Mouse (Mus musculus) inflammation-experienced regulatory T-cells, adult 16 weeks (primary cell): Measurements from ENCODE around the gene H2al1d. TPM values are rescaled to one million over a fixed set of nuclear protein-coding genes. Genes with fewer than 3 reads are reported as not detected.

Experiments used
- polyA plus RNA-seq: library from polyadenylated mRNA; unstranded; fragments of 100-300 nt; shearing (Covaris generic); gene quantifications from one replicate; pipeline ENCODE4 v1.2.1, GENCODE M21; 2017

The H2al1d gene
- polyA plus RNA-seq: not detected

DNA sequence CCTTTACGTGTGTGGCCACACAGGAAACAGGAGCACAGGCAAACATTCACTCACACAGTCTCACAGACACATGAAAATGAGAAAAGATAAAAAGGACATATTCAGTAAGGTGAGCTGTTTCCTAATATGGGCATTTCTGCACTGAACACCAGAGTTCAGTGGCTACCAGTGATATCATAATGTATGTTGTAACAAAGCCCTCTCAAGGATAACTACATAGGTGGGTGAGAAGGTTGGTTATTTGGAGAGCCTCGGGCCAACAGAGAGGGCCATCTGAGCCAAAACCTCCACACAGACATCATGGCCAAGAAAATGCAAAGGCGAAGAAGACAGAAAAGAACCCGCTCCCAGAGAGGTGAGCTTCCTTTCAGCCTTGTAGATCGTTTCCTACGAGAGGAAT, at the start of gene H2al1d:
Gene H2al1d (plus strand): TSS at position 301 of the 400 bp plus-strand sequence.

DNA sequence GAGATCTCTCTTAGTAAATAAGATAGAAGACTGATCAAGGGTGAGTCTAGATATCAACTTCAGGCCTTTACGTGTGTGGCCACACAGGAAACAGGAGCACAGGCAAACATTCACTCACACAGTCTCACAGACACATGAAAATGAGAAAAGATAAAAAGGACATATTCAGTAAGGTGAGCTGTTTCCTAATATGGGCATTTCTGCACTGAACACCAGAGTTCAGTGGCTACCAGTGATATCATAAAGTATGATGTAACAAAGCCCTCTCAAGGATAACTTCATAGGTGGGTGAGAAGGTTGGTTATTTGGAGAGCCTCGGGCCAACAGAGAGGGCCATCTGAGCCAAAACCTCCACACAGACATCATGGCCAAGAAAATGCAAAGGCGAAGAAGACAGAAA, 9.7 kb upstream of the H2al1d start, which contains the start of gene H2al1a:
Gene H2al1a (plus strand): TSS at position 301 of the 400 bp plus-strand sequence.

DNA sequence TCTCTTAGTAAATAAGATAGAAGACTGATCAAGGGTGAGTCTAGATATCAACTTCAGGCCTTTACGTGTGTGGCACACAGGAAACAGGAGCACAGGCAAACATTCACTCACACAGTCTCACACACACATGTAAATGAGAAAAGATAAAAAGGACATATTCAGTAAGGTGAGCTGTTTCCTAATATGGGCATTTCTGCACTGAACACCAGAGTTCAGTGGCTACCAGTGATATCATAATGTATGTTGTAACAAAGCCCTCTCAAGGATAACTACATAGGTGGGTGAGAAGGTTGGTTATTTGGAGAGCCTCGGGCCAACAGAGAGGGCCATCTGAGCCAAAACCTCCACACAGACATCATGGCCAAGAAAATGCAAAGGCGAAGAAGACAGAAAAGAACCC, 6.5 kb upstream of the H2al1d start, which contains the start of gene H2al1b:
Gene H2al1b (plus strand): TSS at position 301 of the 400 bp plus-strand sequence.

DNA sequence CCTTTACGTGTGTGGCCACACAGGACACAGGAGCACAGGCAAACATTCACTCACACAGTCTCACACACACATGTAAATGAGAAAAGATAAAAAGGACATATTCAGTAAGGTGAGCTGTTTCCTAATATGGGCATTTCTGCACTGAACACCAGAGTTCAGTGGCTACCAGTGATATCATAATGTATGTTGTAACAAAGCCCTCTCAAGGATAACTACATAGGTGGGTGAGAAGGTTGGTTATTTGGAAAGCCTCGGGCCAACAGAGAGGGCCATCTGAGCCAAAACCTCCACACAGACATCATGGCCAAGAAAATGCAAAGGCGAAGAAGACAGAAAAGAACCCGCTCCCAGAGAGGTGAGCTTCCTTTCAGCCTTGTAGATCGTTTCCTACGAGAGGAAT, 3.3 kb upstream of the H2al1d start, which contains the start of gene H2al1c:
Gene H2al1c (plus strand): TSS at position 301 of the 400 bp plus-strand sequence.

DNA sequence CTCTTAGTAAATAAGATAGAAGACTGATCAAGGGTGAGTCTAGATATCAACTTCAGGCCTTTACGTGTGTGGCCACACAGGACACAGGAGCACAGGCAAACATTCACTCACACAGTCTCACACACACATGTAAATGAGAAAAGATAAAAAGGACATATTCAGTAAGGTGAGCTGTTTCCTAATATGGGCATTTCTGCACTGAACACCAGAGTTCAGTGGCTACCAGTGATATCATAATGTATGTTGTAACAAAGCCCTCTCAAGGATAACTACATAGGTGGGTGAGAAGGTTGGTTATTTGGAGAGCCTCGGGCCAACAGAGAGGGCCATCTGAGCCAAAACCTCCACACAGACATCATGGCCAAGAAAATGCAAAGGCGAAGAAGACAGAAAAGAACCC, 3.0 kb downstream of the H2al1d start, which contains the start of gene H2al1e:
Gene H2al1e (plus strand): TSS at position 301 of the 400 bp plus-strand sequence.

DNA sequence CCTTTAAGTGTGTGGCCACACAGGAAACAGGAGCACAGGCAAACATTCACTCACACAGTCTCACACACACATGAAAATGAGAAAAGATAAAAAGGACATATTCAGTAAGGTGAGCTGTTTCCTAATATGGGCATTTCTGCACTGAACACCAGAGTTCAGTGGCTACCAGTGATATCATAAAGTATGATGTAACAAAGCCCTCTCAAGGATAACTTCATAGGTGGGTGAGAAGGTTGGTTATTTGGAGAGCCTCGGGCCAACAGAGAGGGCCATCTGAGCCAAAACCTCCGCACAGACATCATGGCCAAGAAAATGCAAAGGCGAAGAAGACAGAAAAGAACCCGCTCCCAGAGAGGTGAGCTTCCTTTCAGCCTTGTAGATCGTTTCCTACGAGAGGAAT, 6.2 kb downstream of the H2al1d start, which contains the start of gene H2al1f:
Gene H2al1f (plus strand): TSS at position 301 of the 400 bp plus-strand sequence.

DNA sequence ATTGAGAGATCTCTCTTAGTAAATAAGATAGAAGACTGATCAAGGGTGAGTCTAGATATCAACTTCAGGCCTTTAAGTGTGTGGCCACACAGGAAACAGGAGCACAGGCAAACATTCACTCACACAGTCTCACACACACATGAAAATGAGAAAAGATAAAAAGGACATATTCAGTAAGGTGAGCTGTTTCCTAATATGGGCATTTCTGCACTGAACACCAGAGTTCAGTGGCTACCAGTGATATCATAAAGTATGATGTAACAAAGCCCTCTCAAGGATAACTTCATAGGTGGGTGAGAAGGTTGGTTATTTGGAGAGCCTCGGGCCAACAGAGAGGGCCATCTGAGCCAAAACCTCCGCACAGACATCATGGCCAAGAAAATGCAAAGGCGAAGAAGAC, 9.3 kb downstream of the H2al1d start, which contains the start of gene H2al1g:
Gene H2al1g (plus strand): TSS at position 301 of the 400 bp plus-strand sequence.

DNA sequence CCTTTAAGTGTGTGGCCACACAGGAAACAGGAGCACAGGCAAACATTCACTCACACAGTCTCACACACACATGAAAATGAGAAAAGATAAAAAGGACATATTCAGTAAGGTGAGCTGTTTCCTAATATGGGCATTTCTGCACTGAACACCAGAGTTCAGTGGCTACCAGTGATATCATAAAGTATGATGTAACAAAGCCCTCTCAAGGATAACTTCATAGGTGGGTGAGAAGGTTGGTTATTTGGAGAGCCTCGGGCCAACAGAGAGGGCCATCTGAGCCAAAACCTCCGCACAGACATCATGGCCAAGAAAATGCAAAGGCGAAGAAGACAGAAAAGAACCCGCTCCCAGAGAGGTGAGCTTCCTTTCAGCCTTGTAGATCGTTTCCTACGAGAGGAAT, 12.6 kb downstream of the H2al1d start, which contains the start of gene H2al1h:
Gene H2al1h (plus strand): TSS at position 301 of the 400 bp plus-strand sequence.

DNA sequence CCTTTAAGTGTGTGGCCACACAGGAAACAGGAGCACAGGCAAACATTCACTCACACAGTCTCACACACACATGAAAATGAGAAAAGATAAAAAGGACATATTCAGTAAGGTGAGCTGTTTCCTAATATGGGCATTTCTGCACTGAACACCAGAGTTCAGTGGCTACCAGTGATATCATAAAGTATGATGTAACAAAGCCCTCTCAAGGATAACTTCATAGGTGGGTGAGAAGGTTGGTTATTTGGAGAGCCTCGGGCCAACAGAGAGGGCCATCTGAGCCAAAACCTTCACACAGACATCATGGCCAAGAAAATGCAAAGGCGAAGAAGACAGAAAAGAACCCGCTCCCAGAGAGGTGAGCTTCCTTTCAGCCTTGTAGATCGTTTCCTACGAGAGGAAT, 15.7 kb downstream of the H2al1d start, which contains the start of gene H2al1i:
Gene H2al1i (plus strand): TSS at position 301 of the 400 bp plus-strand sequence.

DNA sequence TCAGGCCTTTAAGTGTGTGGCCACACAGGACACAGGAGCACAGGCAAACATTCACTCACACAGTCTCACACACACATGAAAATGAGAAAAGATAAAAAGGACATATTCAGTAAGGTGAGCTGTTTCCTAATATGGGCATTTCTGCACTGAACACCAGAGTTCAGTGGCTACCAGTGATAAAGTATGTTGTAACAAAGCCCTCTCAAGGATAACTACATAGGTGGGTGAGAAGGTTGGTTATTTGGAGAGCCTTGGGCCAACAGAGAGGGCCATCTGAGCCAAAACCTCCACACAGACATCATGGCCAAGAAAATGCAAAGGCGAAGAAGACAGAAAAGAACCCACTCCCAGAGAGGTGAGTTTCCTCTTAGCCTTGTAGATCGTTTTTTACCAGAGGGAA, 18.9 kb downstream of the H2al1d start, which contains the start of gene H2al1j:
Gene H2al1j (plus strand): TSS at position 301 of the 400 bp plus-strand sequence.

Other genes with a start within 250 kb of the H2al1d start
- not detected for gene H2al1a, start 9.6 kb upstream of the H2al1d start, polyA plus RNA-seq
- gene H2al1b, start 6.4 kb upstream of the H2al1d start, polyA plus RNA-seq: not detected
- not detected for gene H2al1c, start 3.2 kb upstream of the H2al1d start, polyA plus RNA-seq
- not detected for gene H2al1e, start 3.1 kb downstream of the H2al1d start, polyA plus RNA-seq
- gene H2al1f, start 6.3 kb downstream of the H2al1d start, polyA plus RNA-seq: not detected
- not detected for gene H2al1g, start 9.4 kb downstream of the H2al1d start, polyA plus RNA-seq
- not detected for gene H2al1h, start 12.7 kb downstream of the H2al1d start, polyA plus RNA-seq
- gene H2al1i, start 15.8 kb downstream of the H2al1d start, polyA plus RNA-seq: not detected
- gene H2al1j, start 19.0 kb downstream of the H2al1d start, polyA plus RNA-seq: not detected